Mouse (Mus musculus) hindbrain, embryonic 11.5 days (tissue): Measurements from ENCODE around the gene Tenm4. TPM values are rescaled to one million over a fixed set of nuclear protein-coding genes. Genes with fewer than 3 reads are reported as not detected.

Source experiments
- ATAC-seq: fragments of 200-750 bp; cut with Nextera tagmentation; 2 replicates; pipeline ENCODE4 v1.8.0; 2017; ENCODE audit warnings: mild to moderate bottlenecking, moderate TSS enrichment, moderate library complexity; ENCODE audit not compliant: low FRiP score
- DNase-seq: peaks from one replicate; pipeline ENCODE4 v3.0.0-alpha.2; 2015; ENCODE audit warnings: low spot score
- H3K27ac ChIP-seq: fragments of 300-500 bp; sonication (generic); 2 replicates; pipeline ENCODE4 v1.5.1; 2014; ENCODE audit warnings: mild to moderate bottlenecking, low read depth, low read length
- H3K27me3 ChIP-seq: fragments of 300-500 bp; sonication (generic); 2 replicates; pipeline ENCODE4 v1.6.1; 2014; ENCODE audit warnings: mild to moderate bottlenecking, low read length, moderate library complexity, mixed read lengths; ENCODE audit not compliant: control insufficient read depth, insufficient read depth
- H3K36me3 ChIP-seq: fragments of 300-500 bp; sonication (generic); 2 replicates; pipeline ENCODE4 v1.6.1; 2014; ENCODE audit warnings: mild to moderate bottlenecking, low read length, moderate library complexity, mixed read lengths; ENCODE audit not compliant: control insufficient read depth, insufficient read depth
- H3K4me1 ChIP-seq: fragments of 300-500 bp; sonication (generic); replicated peaks from 2 replicates; pipeline ENCODE4 v1.6.1; 2014; ENCODE audit warnings: low read length, mixed read lengths; ENCODE audit not compliant: control insufficient read depth, insufficient read depth
- H3K4me2 ChIP-seq: fragments of 300-500 bp; sonication (generic); replicated peaks from 2 replicates; pipeline ENCODE4 v1.6.1; 2014; ENCODE audit warnings: mild to moderate bottlenecking, low read depth, low read length
- H3K4me3 ChIP-seq: fragments of 300-500 bp; sonication (generic); 2 replicates; pipeline ENCODE4 v1.5.1; 2014; ENCODE audit warnings: low read depth, low read length
- H3K9ac ChIP-seq: fragments of 300-500 bp; sonication (generic); 2 replicates; pipeline ENCODE4 v1.6.1; 2014; ENCODE audit warnings: low read depth, low read length
- H3K9me3 ChIP-seq: fragments of 300-500 bp; sonication (generic); 2 replicates; pipeline ENCODE4 v1.6.1; 2016; ENCODE audit warnings: low read length; ENCODE audit not compliant: control insufficient read depth
- WGBS: fragments of 180-500 bp; shearing (Covaris S2); extraction: QIAGEN DNeasy Blood & Tissue Kit; methylation state at CpG from one replicate; pipeline ENCODE4 v1.1.7; 2014; 5-methylcytosine and 5-hydroxymethylcytosine counted together
- polyA plus RNA-seq: library from polyadenylated mRNA; unstranded; fragments of >200 nt; fragmentation: Nextera tagmentation; extraction: Ambion mirVana; gene quantifications from 2 replicates; pipeline ENCODE4 v1.2.1, GENCODE M21; 2014

Tenm4 gene
- polyA plus RNA-seq, 1 experiment from 2014 or later = 24.0 TPM

DNA sequence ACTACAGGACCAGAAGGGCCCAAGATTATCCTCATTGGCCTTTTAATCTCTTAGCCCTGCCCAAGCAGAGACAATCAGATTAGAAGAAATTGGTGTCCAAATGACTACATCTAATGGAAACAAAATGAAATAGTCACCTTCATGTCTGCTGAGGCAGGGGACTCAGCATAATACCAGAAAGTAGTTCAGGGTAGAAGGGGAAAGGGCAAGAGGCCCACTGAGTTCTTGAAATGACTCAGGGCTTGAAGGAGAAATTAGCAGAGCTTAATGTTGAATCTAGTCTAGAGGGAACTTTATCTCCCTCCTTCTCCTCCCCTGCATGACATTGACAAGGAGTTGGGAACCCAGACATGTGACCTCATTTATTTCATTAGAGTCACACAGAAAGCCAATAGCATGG lies 643.5 kb downstream of the Tenm4 start:
- DNase-seq (no peak), ATAC-seq (no peak)
- Histone ChIP-seq H3K27ac (no peak overlapping the region), H3K9me3 (no peaks in the 10 kb centered on the region), H3K27me3 (no peaks in the 10 kb centered on the region), H3K4me2 (no peak overlapping the region), H3K4me3 (no peak overlapping the region), H3K36me3 (no peaks in the 10 kb centered on the region), H3K9ac (no peak overlapping the region), H3K4me1 (peaks cover 4% of the 10 kb centered on the region)

GRCm38 (mm10) chr7:96817030-96817674 lies 646.1 kb downstream of the Tenm4 start:
- H3K4me1 ChIP-seq = peaks cover 4% of the 10 kb centered on the region
- H3K9me3 ChIP-seq = no peaks in the 10 kb centered on the region
- ATAC-seq = peak; percentile 26; the same call in 1 of the 2 replicates
- no peak overlapping the region for H3K4me2 ChIP-seq
- no peaks in the 10 kb centered on the region for H3K36me3 ChIP-seq
- no peak overlapping the region for H3K27ac ChIP-seq
- WGBS = 31% methylated on average over 6 of the region's 6 CpGs
- DNase-seq = no peak
- H3K27me3 ChIP-seq = no peaks in the 10 kb centered on the region
- H3K9ac ChIP-seq = no peak overlapping the region
- no peak overlapping the region for H3K4me3 ChIP-seq

DNA sequence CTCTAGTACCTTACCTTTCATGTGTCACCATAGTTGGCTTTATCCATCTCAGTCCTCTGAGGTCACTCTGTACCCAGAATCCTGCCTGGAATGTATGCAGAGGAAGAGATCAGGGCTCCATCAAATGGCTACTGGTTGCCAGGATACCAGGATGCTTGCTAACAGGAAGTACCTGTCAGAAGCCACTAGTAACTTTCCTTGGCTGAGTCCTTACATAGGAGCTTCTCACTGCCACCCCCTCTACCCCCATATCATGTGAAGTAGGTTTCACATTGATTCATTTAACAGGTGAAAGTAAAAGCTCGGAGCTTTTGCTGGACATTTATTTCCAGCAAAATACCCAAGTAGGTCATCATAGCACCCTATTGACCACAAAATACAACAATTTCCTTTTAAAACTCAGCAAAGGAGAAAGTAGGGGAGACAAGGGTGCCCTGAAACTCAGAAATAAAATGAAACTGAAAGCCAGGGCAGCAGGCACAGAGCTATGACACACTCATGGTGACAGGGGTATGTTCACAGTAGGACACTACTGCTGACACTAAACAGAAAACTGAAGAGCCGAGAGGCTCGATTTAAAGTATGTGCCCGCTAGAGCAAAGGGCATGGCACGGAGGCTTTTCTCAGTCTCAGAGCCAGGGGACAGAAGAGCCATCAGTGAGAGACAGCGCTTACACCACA lies 647.3 kb downstream of the Tenm4 start:
- ATAC-seq (no peak), DNase-seq (no peak)
- Histone ChIP-seq H3K36me3 (no peaks in the 10 kb centered on the region), H3K9ac (no peak overlapping the region), H3K27me3 (no peaks in the 10 kb centered on the region), H3K4me3 (no peak overlapping the region), H3K9me3 (no peaks in the 10 kb centered on the region), H3K4me2 (no peak overlapping the region), H3K4me1 (peaks cover 4% of the 10 kb centered on the region), H3K27ac (no peak overlapping the region)
- 89% methylated on average over 6 of the region's 6 CpGs for WGBS

GRCm38 (mm10) chr7:96819538-96819937 lies 648.5 kb downstream of the Tenm4 start:
- H3K36me3 ChIP-seq = no peaks in the 10 kb centered on the region
- peaks cover 4% of the 10 kb centered on the region for H3K4me1 ChIP-seq
- no peaks in the 10 kb centered on the region for H3K27me3 ChIP-seq
- no peaks in the 10 kb centered on the region for H3K9me3 ChIP-seq
- no peak for ATAC-seq
- 56% methylated on average over 3 of the region's 3 CpGs for WGBS
- no peak overlapping the region for H3K27ac ChIP-seq
- no peak overlapping the region for H3K4me2 ChIP-seq
- DNase-seq = no peak
- H3K4me3 ChIP-seq = no peak overlapping the region
- H3K9ac ChIP-seq = no peak overlapping the region

DNA sequence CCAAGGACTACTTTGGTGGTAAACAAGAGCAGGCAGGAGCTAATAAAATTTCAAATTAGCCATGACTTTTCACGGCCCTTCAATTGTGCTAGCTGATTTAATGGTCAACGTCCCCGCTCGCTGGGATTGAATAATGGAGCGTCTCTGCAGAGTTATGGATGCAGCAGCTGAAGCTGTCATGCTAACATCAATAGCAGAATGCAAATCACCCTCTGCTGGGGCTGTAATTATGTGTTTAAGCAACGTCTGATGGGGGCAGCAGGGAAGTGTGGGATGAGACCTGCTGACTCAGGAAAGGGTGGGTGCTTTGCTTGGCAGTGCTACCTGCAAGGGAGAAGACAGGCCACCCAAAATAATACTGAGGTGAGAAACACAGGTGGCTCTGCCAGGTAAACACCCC lies 649.3 kb downstream of the Tenm4 start:
- Histone ChIP-seq H3K27me3 (no peaks in the 10 kb centered on the region), H3K36me3 (no peaks in the 10 kb centered on the region), H3K4me2 (no peak overlapping the region), H3K9me3 (no peaks in the 10 kb centered on the region), H3K4me1 (peaks cover 4% of the 10 kb centered on the region), H3K9ac (no peak overlapping the region), H3K4me3 (no peak overlapping the region), H3K27ac (no peak overlapping the region)
- no peak for DNase-seq
- ATAC-seq = peak; percentile 69
- 27% methylated on average over 6 of the region's 6 CpGs for WGBS

- 96% methylated on average over 6 of the region's 6 CpGs for WGBS
- Histone ChIP-seq H3K4me1 (no peaks in the 10 kb centered on the region), H3K9ac (no peak overlapping the region), H3K27me3 (no peaks in the 10 kb centered on the region), H3K36me3 (no peaks in the 10 kb centered on the region), H3K4me3 (no peak overlapping the region), H3K27ac (no peak overlapping the region), H3K9me3 (no peaks in the 10 kb centered on the region), H3K4me2 (no peak overlapping the region)
- DNase-seq (no peak), ATAC-seq (no peak)
These were observed 655.1 kb downstream of the Tenm4 start for GRCm38 (mm10) chr7:96826101-96826500.

DNA sequence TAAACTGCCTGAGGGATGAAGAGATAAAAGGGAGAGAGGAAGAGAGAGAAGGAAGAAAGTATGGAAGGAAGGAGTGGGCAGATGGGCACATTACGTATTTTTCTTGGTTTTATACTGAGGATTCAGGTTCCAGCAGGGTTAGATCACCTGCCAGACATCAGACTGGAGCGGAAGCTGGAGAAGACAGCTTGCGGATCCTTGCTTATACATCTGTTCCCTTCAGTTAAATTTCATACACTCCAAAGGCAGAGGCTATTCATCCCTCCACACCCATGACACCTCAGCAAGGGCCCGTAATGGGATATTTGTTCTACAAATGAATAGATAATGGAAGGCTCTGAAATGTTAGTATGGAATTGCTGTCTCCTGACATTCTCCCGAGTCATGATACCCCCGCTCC lies 655.6 kb downstream of the Tenm4 start:
- Histone ChIP-seq H3K4me2 (no peak overlapping the region), H3K9ac (no peak overlapping the region), H3K9me3 (no peaks in the 10 kb centered on the region), H3K36me3 (no peaks in the 10 kb centered on the region), H3K4me3 (no peak overlapping the region), H3K27ac (no peak overlapping the region), H3K27me3 (no peaks in the 10 kb centered on the region), H3K4me1 (no peaks in the 10 kb centered on the region)
- ATAC-seq (no peak), DNase-seq (no peak)
- 95% methylated on average over 6 of the region's 6 CpGs for WGBS

GRCm38 (mm10) chr7:96832551-96832950 lies 661.5 kb downstream of the Tenm4 start:
- Histone ChIP-seq H3K4me3 (no peak overlapping the region), H3K27ac (peak overlapping the region; percentile 64), H3K36me3 (no peaks in the 10 kb centered on the region), H3K4me2 (no peak overlapping the region), H3K9ac (no peak overlapping the region), H3K27me3 (no peaks in the 10 kb centered on the region), H3K4me1 (no peaks in the 10 kb centered on the region), H3K9me3 (no peaks in the 10 kb centered on the region)
- DNase-seq (peak; percentile 45), ATAC-seq (peak; percentile 63; the same call in 1 of the 2 replicates)
- 24% methylated on average over 9 of the region's 9 CpGs for WGBS

DNA sequence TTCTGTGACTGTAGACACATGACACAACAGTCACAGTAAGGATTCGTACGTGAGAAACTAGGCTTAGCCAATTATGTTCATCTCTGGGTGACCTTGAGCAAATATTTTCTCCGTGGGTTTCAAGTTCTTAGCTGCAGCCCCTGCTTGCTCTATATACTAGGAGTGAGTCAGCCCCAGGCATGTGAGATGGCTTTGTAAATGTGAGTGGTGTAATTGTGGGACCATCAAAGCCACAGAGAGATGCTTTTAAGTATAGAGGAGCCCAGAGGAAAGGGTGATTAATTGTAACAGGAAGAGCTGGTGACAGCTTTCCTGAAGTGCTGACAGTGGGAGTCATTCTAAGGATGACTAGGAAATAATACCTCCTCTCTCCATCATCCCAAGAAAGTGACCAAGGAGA lies 662.0 kb downstream of the Tenm4 start:
- H3K9ac ChIP-seq = no peak overlapping the region
- no peaks in the 10 kb centered on the region for H3K36me3 ChIP-seq
- H3K27me3 ChIP-seq = no peaks in the 10 kb centered on the region
- H3K27ac ChIP-seq = peak overlapping the region; percentile 64
- H3K4me1 ChIP-seq = no peaks in the 10 kb centered on the region
- no peaks in the 10 kb centered on the region for H3K9me3 ChIP-seq
- DNase-seq (no peak), ATAC-seq (peak; percentile 39)
- H3K4me2 ChIP-seq = no peak overlapping the region
- no peak overlapping the region for H3K4me3 ChIP-seq
- 61% methylated on average over 3 of the region's 3 CpGs for WGBS
